Mouse (Mus musculus): Measurements from ENCODE around the gene Fam234b.

DNA sequence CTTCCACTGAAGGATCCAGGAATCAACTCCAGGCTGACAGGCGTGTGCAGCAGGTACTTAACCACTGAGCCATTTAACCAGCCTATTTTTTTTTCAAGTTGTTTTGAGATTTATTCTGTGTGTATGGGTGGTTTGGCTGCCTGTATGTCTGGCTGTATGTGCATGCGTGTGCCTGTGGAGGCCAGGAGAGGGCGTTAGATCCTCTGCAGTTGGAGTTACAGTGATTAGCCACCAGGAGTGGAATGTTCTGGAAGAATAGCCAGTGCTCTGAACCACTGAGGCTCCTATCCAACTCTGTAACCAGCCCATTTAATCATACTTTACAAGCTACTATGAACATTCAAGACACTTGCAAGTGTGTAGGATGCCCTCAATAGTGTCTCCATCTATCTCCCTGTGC lies 38.8 kb downstream of the Fam234b start:
- TF ChIP-seq CTCF (IDR thresholded peaks at IDR 0.05; ENCODE audit: low read depth), result peak; percentile 47
- no peak for TF ChIP-seq EP300 (IDR thresholded peaks at IDR 0.05; ENCODE audit: low read depth)

All from liver, postnatal 0 days (tissue).